Mouse (Mus musculus) ovary, postnatal 36 days (tissue): ENCODE measurements at regions not wholly inside any gene's neighbourhood (a gene's known extent, or its start where the extent isn't known, plus 50 kb on each side); places are given as distances from the start of the nearest gene placed in this dataset.

Source experiments
- DNase-seq: peaks from one replicate; pipeline ENCODE4 v3.0.0; 2022; ENCODE audit warnings: low spot score, mixed read lengths

DNA sequence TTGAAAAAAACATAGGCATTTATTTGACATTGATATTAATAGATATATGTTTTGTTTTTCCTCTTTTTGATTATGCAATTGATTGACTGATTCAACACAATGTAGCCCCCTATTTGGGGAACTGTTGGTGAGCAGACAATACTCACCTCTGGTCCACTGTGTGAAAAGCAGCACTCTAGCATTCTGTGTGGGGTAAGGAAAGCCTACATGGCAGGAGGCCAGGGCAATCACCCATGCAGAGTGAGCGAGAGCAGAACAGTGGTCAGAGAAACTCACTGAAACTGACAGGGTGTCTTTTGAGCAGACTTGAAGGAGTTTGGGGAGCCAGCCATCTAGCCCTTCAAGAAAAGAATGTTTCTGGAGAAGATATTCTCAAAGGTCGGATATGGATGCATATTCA lies 73.2 kb upstream of the Azi2 start:
- no peak for DNase-seq

GRCm38 (mm10) chr9:117966326-117966989 lies 73.8 kb upstream of the Azi2 start:
- no peak for DNase-seq

DNA sequence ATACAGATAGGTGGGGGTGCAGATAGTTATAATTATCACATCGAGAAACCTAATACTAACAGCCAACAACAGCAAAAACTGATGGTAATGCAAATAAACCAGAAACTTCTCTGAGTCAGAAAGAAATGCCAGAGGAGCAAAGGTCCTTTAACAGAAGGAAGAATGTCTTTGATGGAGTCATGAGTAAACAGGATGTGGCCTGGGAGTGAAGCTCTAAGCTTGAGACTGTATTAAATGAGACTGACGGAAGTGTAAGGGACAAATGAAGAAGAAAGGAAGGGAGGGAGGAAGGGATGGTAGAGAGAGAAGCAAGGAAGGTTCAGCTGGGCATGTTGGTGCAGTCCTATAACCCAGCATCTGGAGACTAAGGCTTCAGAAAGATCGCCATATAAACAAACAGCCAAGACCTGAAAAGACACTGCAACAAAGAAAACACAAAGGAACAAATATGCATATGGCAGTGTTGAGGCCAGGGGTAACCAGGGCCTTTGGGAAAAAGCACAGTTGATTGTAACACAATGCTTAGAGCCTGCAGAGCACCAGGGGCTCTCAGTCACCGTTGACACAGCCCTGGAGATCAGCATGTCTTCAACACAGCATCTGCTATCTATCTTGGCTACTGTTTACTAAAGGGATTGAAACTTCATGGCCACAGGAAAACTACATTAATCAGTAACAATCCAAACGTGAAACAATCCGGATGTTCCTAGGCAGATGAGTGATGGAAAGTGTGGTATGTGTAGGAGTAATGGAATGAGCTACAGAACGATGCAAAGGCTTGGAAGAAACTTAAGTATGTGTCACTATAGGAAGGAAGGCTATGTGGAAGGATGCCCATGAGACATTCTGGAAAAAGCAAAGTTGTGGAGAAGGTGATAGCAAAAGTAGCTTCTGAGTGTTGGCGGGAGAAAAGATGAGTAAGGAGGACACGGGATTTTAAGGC lies 77.9 kb upstream of the Azi2 start:
- DNase-seq: no peak

- no peak for DNase-seq
Measured at GRCm38 (mm10) chr9:117959845-117960244, 80.5 kb upstream of the Azi2 start.

- DNase-seq: no peak
Measured at GRCm38 (mm10) chr9:117957195-117957594, 83.1 kb upstream of the Azi2 start.

- DNase-seq: no peak
Measured at GRCm38 (mm10) chr9:117956691-117957090, 83.6 kb upstream of the Azi2 start.

DNA sequence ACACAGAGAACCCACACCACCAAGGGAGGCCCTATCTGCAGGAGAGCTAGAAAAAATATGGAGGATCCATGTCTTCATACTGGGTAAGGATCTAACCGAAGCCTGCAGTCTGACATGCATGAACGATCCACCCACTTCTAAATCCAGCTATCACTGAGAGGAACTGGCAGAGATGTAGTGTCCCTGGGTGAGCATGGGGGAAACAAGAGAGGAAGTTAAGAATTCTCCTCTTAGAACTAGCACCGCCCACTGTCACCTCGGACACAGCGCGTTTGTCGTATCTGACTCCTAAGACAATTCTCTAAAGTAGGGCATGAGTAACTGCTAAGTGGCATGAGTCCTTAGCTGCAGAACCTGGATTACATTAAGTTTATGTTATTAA lies 112.8 kb upstream of the Azi2 start:
- no peak for DNase-seq

GRCm38 (mm10) chr9:117926700-117927465 lies 113.4 kb upstream of the Azi2 start:
- no peak for DNase-seq

- DNase-seq: no peak
Measured at GRCm38 (mm10) chr9:117922992-117923391, 117.3 kb upstream of the Azi2 start.

GRCm38 (mm10) chr9:117907895-117908424 lies 132.3 kb upstream of the Azi2 start:
- DNase-seq: no peak

- DNase-seq: no peak
Measured at GRCm38 (mm10) chr9:117905045-117905747, 135.1 kb upstream of the Azi2 start.

DNA sequence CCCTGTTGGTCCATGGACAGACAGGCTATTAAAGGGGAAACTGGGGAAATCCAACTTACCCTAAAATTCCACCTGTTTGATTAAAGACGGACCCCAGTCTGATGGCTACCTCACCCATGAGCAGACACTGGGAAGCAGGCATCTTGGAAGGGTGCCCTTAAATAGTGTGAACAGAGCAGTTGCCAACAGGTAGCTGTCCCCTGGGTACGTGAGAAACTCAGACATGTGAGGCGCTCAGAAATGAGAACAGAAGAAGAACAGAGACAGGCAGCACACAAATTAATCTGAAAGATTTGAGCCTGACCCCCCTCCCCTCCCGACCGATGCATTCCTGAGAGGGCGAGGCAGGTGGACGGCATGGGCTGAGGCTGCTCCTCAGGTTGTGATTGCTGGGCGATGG lies 135.7 kb upstream of the Azi2 start:
- no peak for DNase-seq

DNA sequence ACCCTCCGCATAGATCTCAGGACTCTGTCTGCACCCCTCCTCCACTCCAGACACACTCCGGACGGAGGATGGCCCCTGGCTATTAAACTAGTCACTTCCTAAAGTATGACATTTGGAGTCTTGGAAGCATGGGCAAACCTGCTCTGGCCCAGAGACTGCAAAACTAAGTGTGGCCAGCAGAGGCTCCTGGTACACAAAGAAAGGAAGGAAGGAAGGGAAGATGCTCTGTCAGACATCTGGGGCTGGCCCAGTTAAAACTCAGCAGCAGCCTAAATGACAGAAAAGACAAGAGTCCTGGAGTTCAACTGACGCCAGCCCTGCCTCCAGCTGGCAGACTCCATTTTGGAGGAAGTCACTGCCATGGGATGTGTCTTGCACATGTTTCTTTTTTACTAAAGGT lies 137.3 kb upstream of the Azi2 start:
- no peak for DNase-seq

DNA sequence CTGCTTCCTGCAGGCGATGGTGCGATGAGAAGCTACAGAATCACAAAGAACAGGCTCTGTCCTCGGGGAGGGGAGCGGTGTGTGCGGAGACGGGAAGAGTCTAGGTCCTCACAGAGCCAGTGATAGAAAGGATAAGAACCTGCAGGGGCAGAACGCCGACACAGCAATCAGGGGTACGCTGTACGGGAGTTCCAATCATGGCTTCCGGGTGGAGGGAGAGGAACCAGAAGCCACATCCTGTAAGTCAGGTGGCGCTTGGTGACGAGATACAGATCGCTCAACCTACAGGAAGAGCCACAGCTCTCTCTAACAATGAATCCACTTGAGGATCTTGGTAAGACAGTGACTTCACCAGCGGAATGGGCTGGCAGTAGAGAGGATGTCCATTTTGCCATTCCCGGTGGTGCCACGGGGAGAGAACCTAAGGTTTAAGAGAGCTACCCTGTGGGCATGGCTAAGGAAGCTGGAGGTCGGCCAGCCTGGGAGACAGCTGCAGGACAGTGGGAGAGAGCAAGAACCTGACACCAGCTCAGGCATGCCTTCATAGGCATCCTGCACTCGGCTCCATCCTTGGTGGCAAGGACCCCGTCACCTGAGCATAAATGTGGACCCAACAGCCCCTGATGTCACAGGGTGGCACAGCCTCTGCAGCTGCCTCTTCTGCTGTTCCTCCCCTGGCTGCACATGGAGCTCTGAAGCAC lies 137.9 kb upstream of the Azi2 start:
- DNase-seq: no peak

DNA sequence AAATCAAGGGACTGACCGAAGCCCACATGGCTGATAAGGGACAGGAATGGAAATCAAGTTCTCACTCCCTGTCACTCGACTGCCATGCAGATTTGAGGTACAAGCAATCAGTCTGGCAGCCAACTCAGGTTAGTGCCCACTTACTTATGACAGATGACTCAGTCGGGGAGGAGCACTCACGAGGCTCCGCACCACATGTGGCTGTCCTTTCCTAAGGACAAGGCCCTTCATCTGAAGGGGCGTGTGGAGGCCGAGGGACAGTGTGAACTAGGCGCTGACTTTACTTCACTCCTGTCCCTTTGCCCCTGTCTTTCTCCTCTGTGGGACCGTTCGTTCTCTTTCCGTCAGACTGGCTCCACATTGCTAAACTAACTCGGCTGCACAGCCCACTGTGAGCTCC lies 139.7 kb upstream of the Azi2 start:
- DNase-seq: no peak

- DNase-seq: no peak
Measured at GRCm38 (mm10) chr9:117896517-117896916, 143.8 kb upstream of the Azi2 start.

DNA sequence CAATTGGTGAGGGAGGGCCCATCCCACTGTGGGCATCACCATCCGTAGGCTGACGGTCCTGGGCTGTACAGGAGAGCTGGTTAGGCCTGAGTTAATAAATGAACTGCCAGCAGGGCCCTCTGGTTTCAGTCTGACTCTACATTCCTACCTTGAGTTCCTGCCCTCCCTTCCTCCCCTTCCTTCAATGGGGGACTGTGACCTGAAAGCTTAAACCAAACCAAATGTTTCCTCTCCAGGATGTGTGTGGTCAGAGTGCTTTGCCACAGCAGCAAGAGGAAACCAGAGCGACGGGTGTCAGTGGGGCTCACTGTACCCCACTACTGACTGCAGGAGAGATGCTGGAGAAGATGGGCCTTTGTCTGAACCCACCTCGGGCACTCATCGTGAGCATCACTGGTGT lies 147.7 kb upstream of the Azi2 start:
- no peak for DNase-seq

DNA sequence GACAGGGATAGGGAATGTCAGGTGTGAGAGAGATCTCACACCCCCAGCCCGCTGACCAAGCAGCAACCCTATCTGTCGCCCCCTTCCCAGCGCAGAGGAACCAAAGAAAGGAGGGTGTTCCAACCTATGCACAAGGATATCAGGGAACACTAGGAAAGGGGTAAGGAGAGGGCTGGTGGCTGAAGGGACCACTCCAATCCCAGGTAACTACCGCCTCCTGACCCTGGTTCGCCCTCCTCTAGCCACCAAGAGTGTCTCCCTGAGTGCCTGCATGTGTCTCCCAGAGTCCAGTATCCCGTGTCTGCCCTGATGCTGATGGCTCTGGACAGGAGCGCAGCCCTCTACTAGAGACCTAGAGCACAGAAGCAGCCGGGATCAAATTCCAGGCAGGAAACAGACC lies 167.1 kb upstream of the Azi2 start:
- DNase-seq: no peak

DNA sequence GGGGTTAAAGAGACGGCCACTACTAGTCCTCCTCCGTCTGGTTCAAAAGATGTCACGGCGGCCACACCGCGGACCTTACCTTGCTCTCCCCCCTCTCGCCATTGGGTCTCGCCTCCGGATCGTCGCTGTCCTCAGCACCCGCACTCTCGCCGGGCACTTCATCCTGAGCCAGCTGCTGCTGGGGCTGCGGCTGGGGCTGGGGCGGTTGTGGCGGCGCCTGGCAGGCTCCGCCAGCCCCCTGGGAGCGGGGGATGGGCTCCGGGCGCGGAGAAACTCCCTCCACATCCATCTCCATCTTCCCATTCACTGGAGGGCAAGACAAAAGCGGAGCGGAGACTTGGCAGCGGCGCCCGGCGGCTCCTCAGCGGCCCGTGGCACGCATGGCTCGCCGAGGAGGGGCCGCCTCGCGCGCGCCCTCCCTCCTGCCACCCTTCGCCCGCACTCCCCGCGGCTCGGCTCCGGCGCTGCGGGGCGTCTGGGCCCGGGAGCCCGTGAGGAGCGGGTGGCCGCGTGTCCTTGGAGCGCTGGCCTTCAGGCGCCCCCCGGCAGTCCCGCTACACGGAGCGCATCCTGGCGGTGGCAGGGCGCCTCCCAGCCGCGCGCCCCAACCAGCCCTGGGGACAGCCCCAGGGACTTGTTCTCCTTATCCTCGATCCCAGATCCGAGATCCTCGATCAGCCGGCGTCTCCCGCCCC lies 167.8 kb upstream of the Azi2 start:
- peak; percentile 30 for DNase-seq

DNA sequence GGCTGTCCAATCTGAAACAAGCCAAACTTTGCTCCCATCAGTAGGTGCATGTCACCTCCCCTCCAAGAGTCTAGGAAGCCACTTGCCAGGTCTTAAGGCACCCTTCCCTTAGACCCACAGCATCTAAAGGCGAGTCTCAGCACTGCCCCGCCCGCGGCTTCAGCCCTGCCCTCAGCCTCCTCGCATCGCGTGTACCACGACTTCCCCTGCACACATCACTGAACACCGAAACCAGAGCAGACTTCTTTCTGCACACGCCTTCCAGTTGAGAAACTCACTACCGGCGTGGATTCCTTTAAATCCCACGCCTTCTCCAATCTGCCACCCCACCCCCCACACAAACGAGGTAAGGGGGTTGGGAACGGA lies 168.3 kb upstream of the Azi2 start:
- no peak for DNase-seq

GRCm38 (mm10) chr9:117870616-117871015 lies 169.7 kb upstream of the Azi2 start:
- no peak for DNase-seq
